Mouse (Mus musculus) erythroblast, embryonic 14.5 days (primary cell): ENCODE measurements around the gene Vpreb3. TPM values are rescaled to one million over a fixed set of nuclear protein-coding genes. Genes with fewer than 3 reads are reported as not detected.

Source experiments
- H3K27me3 ChIP-seq: 2 replicates; pipeline ENCODE4 v1.6.1; 2012; ENCODE audit warnings: inconsistent platforms; ENCODE audit not compliant: control insufficient read depth
- H3K36me3 ChIP-seq: 2 replicates; pipeline ENCODE4 v1.6.1; 2012; ENCODE audit warnings: mild to moderate bottlenecking, inconsistent platforms; ENCODE audit not compliant: control insufficient read depth
- H3K4me1 ChIP-seq: 2 replicates; pipeline ENCODE4 v1.6.1; 2012; ENCODE audit warnings: inconsistent platforms; ENCODE audit not compliant: control insufficient read depth
- H3K4me3 ChIP-seq: replicated peaks from 2 replicates; pipeline ENCODE3; 2012; ENCODE audit warnings: moderate library complexity, mild to moderate bottlenecking, inconsistent platforms
- H3K9me3 ChIP-seq: 2 replicates; pipeline ENCODE4 v1.6.1; 2012; ENCODE audit warnings: low read length, inconsistent platforms, mixed read lengths; ENCODE audit not compliant: control insufficient read depth
- GATA1 ChIP-seq: IDR thresholded peaks from 2 replicates; pipeline ENCODE4 v1.6.1; 2012; ENCODE audit warnings: low read length, inconsistent platforms, mixed read lengths
- TAL1 ChIP-seq: IDR thresholded peaks from 3 replicates; pipeline ENCODE4 v1.6.1; 2012; ENCODE audit warnings: low read length, inconsistent platforms, mixed read lengths
- polyA plus RNA-seq: library from polyadenylated mRNA; stranded (reverse); fragments of >175 nt; gene quantifications from 2 replicates; pipeline ENCODE4 v1.2.3, GENCODE M21; 2012

Gene Vpreb3
- polyA plus RNA-seq, 1 experiment, result not detected

DNA sequence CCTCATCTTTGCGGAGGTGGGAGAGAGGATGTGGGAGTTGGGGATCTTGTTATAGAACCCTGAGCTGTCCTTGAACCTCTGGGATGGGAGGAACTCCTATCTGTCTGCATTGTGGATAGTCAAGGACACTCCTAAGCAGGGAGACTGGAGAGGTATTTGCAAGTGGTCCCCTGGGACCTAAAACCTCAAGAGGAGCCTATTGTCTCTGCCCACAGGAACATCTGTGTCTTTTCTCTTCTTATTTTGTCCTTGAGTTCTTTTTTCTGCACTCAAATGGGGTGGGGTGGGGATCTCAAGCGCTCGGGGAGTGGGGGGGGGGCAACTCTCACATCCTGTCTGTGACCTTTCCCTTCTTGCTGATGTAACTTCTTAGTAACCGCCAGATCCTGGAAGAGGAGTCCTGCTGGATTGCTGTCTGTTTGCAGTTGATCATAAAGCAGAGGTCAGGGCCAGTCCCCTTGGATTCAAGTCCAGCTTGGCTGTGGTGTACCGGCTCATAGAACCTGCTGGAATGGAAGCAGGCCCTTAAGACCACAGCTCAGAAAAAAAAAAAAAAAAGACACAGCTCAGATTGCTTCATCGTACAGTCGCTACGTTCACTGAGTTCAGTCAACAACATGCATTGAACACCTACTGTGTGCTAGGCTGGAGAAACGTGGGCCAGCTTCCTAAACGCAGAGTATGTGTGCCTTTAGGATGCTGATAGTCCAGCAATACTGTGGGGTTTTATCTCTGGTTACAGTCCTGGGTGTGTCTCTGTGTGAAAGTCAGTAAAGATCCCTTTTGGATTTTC, 4.8 kb upstream of the Vpreb3 start:
- Histone ChIP-seq H3K36me3 (peaks cover 44% of the 10 kb centered on the region), H3K27me3 (peaks cover 13% of the 10 kb centered on the region), H3K4me1 (peaks cover 68% of the 10 kb centered on the region), H3K4me3 (peak overlapping the region; percentile 81), H3K9me3 (no peaks in the 10 kb centered on the region)
- TF ChIP-seq GATA1 (peak; percentile 31; the same call in 1 of the 2 replicates), TAL1 (peak; percentile 59; the same call in 2 of the 3 replicates)

DNA sequence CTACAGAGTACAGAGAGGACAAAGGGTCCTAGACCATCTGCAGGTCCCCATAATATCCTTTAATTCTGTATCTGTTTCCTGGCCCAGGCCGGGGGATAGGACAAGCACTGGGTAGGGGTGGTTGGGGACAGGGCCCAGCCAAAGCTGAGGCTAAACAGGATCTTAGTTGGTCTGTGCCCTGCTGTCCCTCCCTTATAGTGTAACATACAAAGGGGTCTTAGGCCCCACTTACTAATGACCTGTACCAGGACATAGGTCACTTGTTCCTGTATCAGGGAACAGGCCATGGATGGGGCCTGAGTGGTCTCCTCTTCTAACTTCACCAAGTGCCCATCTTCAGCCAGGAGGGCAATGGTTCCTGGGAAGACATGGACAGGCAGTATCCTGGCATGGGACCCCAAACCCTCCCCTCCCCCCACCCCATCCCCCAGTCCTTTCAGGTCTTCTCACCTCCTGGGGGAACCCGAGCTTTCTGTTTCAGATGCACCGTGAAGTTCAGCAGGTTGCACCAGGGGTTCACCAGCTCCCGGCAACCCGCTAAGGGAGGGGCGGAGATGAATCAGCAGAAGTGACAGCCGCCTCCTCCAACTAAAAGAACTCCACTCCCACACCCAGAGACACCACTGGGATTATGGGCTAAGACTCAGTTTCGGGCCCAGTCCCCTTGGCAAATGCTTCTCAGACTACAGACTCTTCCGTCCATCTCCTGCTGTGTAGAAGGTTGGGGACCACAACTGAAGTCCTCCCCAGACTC, 3.2 kb upstream of the Vpreb3 start:
- TF ChIP-seq GATA1 (no peak), TAL1 (no peak)
- Histone ChIP-seq H3K4me1 (peaks cover 76% of the 10 kb centered on the region), H3K9me3 (no peaks in the 10 kb centered on the region), H3K4me3 (peak overlapping the region; percentile 81), H3K27me3 (peaks cover 7% of the 10 kb centered on the region), H3K36me3 (peaks cover 44% of the 10 kb centered on the region)

DNA sequence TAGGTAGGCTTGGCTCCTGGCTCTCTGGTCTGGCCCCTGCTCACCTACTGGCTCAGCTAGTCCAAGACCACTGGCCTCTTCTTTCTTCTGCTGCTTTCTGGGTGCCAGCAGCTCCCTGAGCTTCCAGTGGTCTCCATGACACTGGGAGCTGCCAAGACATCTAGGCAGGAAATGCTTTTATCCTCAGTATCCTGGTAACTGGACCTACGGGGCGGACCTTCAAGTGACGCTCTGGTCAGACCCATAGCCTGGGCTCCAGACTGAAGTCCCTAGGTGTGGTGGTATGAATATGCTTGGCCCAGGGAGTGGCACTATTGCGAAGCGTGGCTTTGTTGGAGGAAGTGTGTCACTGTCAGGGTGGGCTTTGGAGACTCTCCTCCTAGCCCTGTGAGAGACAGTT, 2.3 kb upstream of the Vpreb3 start, which contains the start of gene Gm867:
Gm867 (minus strand) TSS at position 153 of the 400 bp plus-strand sequence.
- Histone ChIP-seq H3K9me3 (no peaks in the 10 kb centered on the region), H3K4me3 (peak within 1 kb of the TSS; percentile 81), H3K36me3 (peaks cover 44% of the 10 kb centered on the region), H3K4me1 (peaks cover 69% of the 10 kb centered on the region), H3K27me3 (peaks cover 8% of the 10 kb centered on the region)
- TF ChIP-seq GATA1 (no peak), TAL1 (no peak)

DNA sequence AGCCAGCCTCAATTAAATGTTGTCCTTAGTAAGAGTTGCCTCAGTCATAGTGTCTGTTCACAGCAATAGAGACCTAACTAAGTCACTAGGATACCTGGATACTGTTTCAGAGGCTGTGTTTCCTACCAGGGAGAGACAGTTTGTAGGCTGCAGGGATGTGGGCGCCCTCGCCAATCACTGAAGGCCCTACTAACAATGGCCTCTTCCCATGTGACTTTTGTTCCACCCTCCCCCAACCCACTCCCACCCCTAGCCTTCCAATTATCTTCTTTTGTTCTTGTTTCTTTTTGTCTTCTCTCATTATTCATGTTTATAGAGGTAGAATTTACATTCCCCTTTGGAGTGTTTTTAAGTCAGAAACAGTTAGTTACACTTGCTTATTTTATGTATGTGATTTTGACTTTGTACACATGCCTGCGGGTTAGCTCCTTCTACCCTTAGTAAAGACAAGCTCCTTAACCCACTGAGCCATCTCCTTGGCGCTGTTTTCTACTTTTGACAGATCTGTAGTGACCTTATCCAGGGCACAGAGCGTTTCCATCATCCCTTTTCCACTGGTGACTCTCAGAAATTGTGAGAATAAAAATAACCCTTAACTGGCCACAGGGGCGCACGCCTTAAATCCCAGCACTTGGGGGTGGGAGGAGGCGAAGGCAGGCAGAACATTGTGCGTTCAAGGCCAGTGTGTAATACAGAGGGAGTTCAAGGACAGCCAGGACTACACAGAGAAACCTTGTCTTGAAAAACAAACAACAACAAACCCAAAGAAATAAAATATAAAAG, 1.6 kb upstream of the Vpreb3 start:
- Histone ChIP-seq H3K9me3 (no peaks in the 10 kb centered on the region), H3K4me3 (no peak overlapping the region), H3K36me3 (peaks cover 42% of the 10 kb centered on the region), H3K27me3 (peaks cover 13% of the 10 kb centered on the region), H3K4me1 (peaks cover 62% of the 10 kb centered on the region)
- TF ChIP-seq GATA1, result no peak

DNA sequence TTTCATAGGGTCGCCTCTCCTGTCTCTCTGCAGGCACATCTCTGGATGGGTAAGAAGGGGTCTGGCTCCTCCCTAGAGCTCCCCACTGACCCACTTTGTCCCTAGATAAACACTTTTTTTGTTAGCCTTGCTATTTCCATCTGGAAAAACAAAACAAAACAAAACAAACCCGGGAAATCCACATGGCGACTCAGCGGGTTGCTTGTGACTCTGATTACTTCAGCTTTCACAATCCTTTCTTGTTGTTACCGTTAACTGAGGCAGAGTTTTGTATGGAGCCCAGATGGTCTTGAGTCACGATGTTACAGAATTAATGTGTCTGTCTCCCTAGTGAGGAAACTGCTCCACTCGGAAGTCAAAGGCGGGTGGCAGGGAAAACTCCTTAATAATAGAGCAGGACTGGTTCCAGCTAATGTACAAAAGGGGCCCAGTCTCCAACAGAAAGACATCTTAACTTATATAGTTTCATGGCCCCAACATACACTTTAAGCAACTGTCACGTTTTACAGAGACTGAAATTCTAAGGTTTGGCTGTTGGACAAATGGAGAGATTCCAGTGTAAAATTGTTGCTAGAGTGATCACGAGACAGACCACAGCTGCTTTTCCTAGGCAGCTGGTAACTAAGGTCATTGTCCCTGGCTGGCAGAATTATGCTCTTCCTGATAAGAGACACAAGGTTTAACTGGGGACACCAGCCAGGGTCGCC, 1.4 kb downstream of the Vpreb3 start:
- peaks cover 15% of the 10 kb centered on the region for H3K36me3 ChIP-seq
- H3K27me3 ChIP-seq, result peaks cover 33% of the 10 kb centered on the region
- H3K4me1 ChIP-seq, result peaks cover 36% of the 10 kb centered on the region
- H3K4me3 ChIP-seq, result no peak overlapping the region
- H3K9me3 ChIP-seq, result no peaks in the 10 kb centered on the region
- TF ChIP-seq TAL1 (no peak), GATA1 (no peak)

DNA sequence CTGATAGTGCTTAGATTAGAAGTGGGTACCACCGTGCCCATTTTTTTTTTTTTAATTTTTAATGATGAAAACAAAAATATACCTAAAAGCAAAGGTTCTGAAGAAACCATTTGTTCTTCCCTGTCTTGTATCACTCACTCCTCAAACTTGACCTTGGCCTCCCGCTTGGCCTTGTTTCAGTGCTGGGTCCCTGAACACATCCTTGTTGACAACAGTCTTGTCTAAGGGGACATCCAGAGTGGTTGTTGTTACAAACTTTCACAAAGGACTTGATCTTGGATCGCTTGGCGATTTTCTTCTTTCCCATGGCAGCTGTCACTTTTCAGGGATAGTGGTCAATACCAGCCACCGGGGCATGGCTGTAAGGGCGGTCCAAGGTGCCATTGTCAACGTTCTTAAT, 2.4 kb downstream of the Vpreb3 start:
- TF ChIP-seq TAL1 (no peak), GATA1 (no peak)
- Histone ChIP-seq H3K4me3 (no peak overlapping the region), H3K36me3 (peaks cover 8% of the 10 kb centered on the region), H3K9me3 (no peaks in the 10 kb centered on the region), H3K4me1 (peaks cover 27% of the 10 kb centered on the region), H3K27me3 (peaks cover 43% of the 10 kb centered on the region)

DNA sequence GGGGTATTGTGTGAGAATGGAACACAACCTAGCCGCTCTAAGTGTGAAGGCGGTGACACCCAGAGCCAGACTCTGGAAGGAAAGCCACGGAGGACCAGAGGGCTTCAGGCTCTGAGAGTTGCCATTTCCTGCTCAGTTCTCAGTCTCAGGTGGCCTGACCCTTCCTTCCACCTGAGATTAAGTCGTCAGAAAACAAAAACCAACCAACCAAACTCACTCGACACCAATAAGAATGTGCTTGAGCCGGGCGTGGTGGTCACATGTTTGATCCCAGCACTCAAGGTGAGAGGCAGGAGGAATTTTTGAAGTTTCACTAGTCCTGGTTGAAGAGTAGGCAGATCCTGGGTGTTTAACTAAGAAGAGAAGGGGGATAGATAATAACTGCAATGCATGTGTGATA, 3.0 kb downstream of the Vpreb3 start:
- Histone ChIP-seq H3K4me1 (peaks cover 25% of the 10 kb centered on the region), H3K27me3 (peaks cover 49% of the 10 kb centered on the region), H3K36me3 (peaks cover 1% of the 10 kb centered on the region; the same call in 1 of the 2 replicates), H3K4me3 (no peak overlapping the region), H3K9me3 (no peaks in the 10 kb centered on the region)
- TF ChIP-seq TAL1 (no peak), GATA1 (no peak)

DNA sequence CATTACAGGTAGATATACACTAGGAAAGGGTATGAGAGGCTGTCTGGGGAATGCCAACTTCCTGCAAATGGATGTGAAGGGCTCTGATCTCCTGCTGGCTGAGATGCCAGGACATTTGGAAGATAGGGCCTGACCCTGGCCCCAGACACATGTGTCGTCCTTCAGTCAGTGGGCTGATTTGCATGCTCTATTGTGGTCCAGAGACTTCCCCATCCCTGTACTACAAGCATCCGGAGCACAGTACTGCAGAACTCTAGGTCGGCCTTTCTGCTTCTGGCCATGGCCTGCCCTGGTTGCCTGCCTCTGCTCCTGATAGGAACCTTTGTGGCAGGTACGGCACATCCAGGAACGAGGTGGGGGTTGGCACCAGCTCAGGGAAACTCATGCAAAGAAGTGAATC, 5.2 kb downstream of the Vpreb3 start:
- H3K36me3 ChIP-seq, result no peaks in the 10 kb centered on the region
- TF ChIP-seq GATA1, result no peak
- TF ChIP-seq TAL1, result no peak
- peaks cover 58% of the 10 kb centered on the region for H3K27me3 ChIP-seq
- no peaks in the 10 kb centered on the region for H3K9me3 ChIP-seq
- H3K4me3 ChIP-seq, result no peak overlapping the region
- peaks cover 19% of the 10 kb centered on the region for H3K4me1 ChIP-seq
